Mouse (Mus musculus) midbrain, embryonic 16.5 days (tissue): ENCODE measurements at regions not wholly inside any gene's neighbourhood (a gene's known extent, or its start where the extent isn't known, plus 50 kb on each side); places are given as distances from the start of the nearest gene placed in this dataset.
"Not testable (repeated sequence)": the region's sequence is repeated elsewhere in the genome, so short reads cannot be mapped to it uniquely, and the experiment has no call there.

Source experiments
- ATAC-seq: fragments of 200-750 bp; cut with Nextera tagmentation; 2 replicates; pipeline ENCODE4 v1.8.0; 2017; ENCODE audit warnings: moderate TSS enrichment
- H3K27ac ChIP-seq: fragments of 300-500 bp; sonication (generic); 2 replicates; pipeline ENCODE4 v1.5.1; 2014; ENCODE audit warnings: mild to moderate bottlenecking, low read length, mixed read lengths
- H3K27me3 ChIP-seq: fragments of 300-500 bp; sonication (generic); 2 replicates; pipeline ENCODE4 v1.6.1; 2014; ENCODE audit warnings: low read depth, low read length, mixed read lengths; ENCODE audit not compliant: control insufficient read depth, insufficient read depth
- H3K36me3 ChIP-seq: fragments of 300-500 bp; sonication (generic); 2 replicates; pipeline ENCODE4 v1.6.1; 2014; ENCODE audit warnings: mild to moderate bottlenecking, low read length, moderate library complexity, mixed read lengths; ENCODE audit not compliant: control insufficient read depth, insufficient read depth
- H3K4me1 ChIP-seq: fragments of 300-500 bp; sonication (generic); 2 replicates; pipeline ENCODE4 v1.6.1; 2014; ENCODE audit warnings: mild to moderate bottlenecking, low read length, mixed read lengths; ENCODE audit not compliant: control insufficient read depth, insufficient read depth
- H3K4me2 ChIP-seq: fragments of 300-500 bp; sonication (generic); 2 replicates; pipeline ENCODE4 v1.6.1; 2014; ENCODE audit warnings: mild to moderate bottlenecking, low read length, mixed read lengths
- H3K4me3 ChIP-seq: fragments of 300-500 bp; sonication (generic); 2 replicates; pipeline ENCODE4 v1.5.1; 2014; ENCODE audit warnings: low read depth, mild to moderate bottlenecking, low read length, moderate library complexity, mixed read lengths
- H3K9ac ChIP-seq: fragments of 300-500 bp; sonication (generic); 2 replicates; pipeline ENCODE4 v1.6.1; 2014; ENCODE audit warnings: low read depth, low read length, mixed read lengths
- H3K9me3 ChIP-seq: fragments of 300-500 bp; sonication (generic); replicated peaks from 2 replicates; pipeline ENCODE4 v1.6.1; 2014; ENCODE audit warnings: mild to moderate bottlenecking, low read length, mixed read lengths; ENCODE audit not compliant: control insufficient read depth, poor library complexity, severe bottlenecking
- WGBS: fragments of 180-500 bp; shearing (Covaris S2); extraction: QIAGEN DNeasy Blood & Tissue Kit; methylation state at CpG from one replicate; pipeline ENCODE4 v1.1.7; 2014; 5-methylcytosine and 5-hydroxymethylcytosine counted together

- H3K27me3 ChIP-seq: no peaks in the 10 kb centered on the region
- H3K27ac ChIP-seq: no peak overlapping the region
Measured at GRCm38 (mm10) chr13:70093970-70094369, 291.8 kb downstream of the Med10 start.

GRCm38 (mm10) chr13:70096430-70097301 lies 294.5 kb downstream of the Med10 start:
- Histone ChIP-seq H3K4me2 (no peak overlapping the region), H3K4me1 (peaks cover 8% of the 10 kb centered on the region; the same call in 1 of the 2 replicates), H3K9me3 (no peaks in the 10 kb centered on the region), H3K4me3 (no peak overlapping the region), H3K36me3 (no peaks in the 10 kb centered on the region), H3K27ac (no peak overlapping the region), H3K27me3 (no peaks in the 10 kb centered on the region), H3K9ac (no peak overlapping the region)
- 39% methylated on average over 7 of the region's 7 CpGs for WGBS
- ATAC-seq: peak; percentile 32; the same call in 1 of the 2 replicates

More at GRCm38 (mm10) chr13:70093970-70094369, 291.8 kb downstream of the Med10 start:
- WGBS: 41% methylated on average over 2 of the region's 2 CpGs
- Histone ChIP-seq H3K9ac (no peak overlapping the region), H3K4me1 (peaks cover 8% of the 10 kb centered on the region; the same call in 1 of the 2 replicates), H3K4me2 (no peak overlapping the region), H3K9me3 (no peaks in the 10 kb centered on the region), H3K36me3 (no peaks in the 10 kb centered on the region), H3K4me3 (no peak overlapping the region)
- no peak for ATAC-seq

GRCm38 (mm10) chr13:70100091-70100490 lies 297.9 kb downstream of the Med10 start:
- not testable (repeated sequence) for H3K4me3 ChIP-seq, ATAC-seq, H3K27ac ChIP-seq, H3K9ac ChIP-seq, H3K9me3 ChIP-seq, H3K27me3 ChIP-seq, H3K4me1 ChIP-seq, H3K4me2 ChIP-seq, H3K36me3 ChIP-seq
- WGBS: 89% methylated on average over 1 of the region's 1 CpGs

- H3K27me3 ChIP-seq: no peaks in the 10 kb centered on the region
- no peak overlapping the region for H3K4me2 ChIP-seq
- H3K4me1 ChIP-seq: no peaks in the 10 kb centered on the region
- H3K4me3 ChIP-seq: no peak overlapping the region
- no peaks in the 10 kb centered on the region for H3K36me3 ChIP-seq
- H3K27ac ChIP-seq: no peak overlapping the region
- no peak for ATAC-seq
- no peaks in the 10 kb centered on the region for H3K9me3 ChIP-seq
- no peak overlapping the region for H3K9ac ChIP-seq
- WGBS: 86% methylated on average over 7 of the region's 7 CpGs
Measured at GRCm38 (mm10) chr13:70103021-70103420, 300.8 kb downstream of the Med10 start.

- not testable (repeated sequence) for ATAC-seq, H3K27me3 ChIP-seq, H3K4me2 ChIP-seq, H3K9me3 ChIP-seq, H3K36me3 ChIP-seq, H3K4me3 ChIP-seq, H3K9ac ChIP-seq, H3K27ac ChIP-seq, H3K4me1 ChIP-seq
- WGBS: 95% methylated on average over 10 of the region's 10 CpGs
Measured at GRCm38 (mm10) chr13:70103491-70103890, 301.3 kb downstream of the Med10 start.

- no peaks in the 10 kb centered on the region for H3K4me1 ChIP-seq
- H3K36me3 ChIP-seq: no peaks in the 10 kb centered on the region
- WGBS: 92% methylated on average over 4 of the region's 4 CpGs
- H3K27ac ChIP-seq: no peak overlapping the region
- H3K9ac ChIP-seq: no peak overlapping the region
- H3K9me3 ChIP-seq: no peaks in the 10 kb centered on the region
- H3K4me3 ChIP-seq: no peak overlapping the region
- no peak for ATAC-seq
- no peak overlapping the region for H3K4me2 ChIP-seq
- no peaks in the 10 kb centered on the region for H3K27me3 ChIP-seq
Measured at GRCm38 (mm10) chr13:70103903-70104302, 301.7 kb downstream of the Med10 start.

GRCm38 (mm10) chr13:70115576-70115975 lies 313.4 kb downstream of the Med10 start:
- Histone ChIP-seq H3K9ac (no peak overlapping the region), H3K36me3 (no peaks in the 10 kb centered on the region), H3K27ac (no peak overlapping the region), H3K4me2 (no peak overlapping the region), H3K27me3 (no peaks in the 10 kb centered on the region), H3K9me3 (no peaks in the 10 kb centered on the region), H3K4me3 (no peak overlapping the region), H3K4me1 (no peaks in the 10 kb centered on the region)
- 0 out of 2 replicates have a peak, but pooled peaks have one; percentile 36 for ATAC-seq
- 75% methylated on average over 9 of the region's 9 CpGs for WGBS

GRCm38 (mm10) chr13:70124860-70125545 lies 322.8 kb downstream of the Med10 start:
- no peak overlapping the region for H3K4me2 ChIP-seq
- H3K27me3 ChIP-seq: no peaks in the 10 kb centered on the region
- ATAC-seq: no peak
- no peak overlapping the region for H3K27ac ChIP-seq
- no peak overlapping the region for H3K4me3 ChIP-seq
- H3K9ac ChIP-seq: no peak overlapping the region
- WGBS: 24% methylated on average over 9 of the region's 9 CpGs
- H3K9me3 ChIP-seq: no peaks in the 10 kb centered on the region
- H3K4me1 ChIP-seq: peaks cover 3% of the 10 kb centered on the region; the same call in 1 of the 2 replicates
- no peaks in the 10 kb centered on the region for H3K36me3 ChIP-seq

GRCm38 (mm10) chr13:70127310-70127709 lies 325.1 kb downstream of the Med10 start:
- ATAC-seq: no peak
- WGBS: 78% methylated on average over 4 of the region's 4 CpGs

More at GRCm38 (mm10) chr13:70127310-70127709, 325.1 kb downstream of the Med10 start:
- Histone ChIP-seq H3K27me3 (no peaks in the 10 kb centered on the region), H3K4me2 (no peak overlapping the region), H3K9me3 (no peaks in the 10 kb centered on the region), H3K4me1 (no peaks in the 10 kb centered on the region), H3K27ac (no peak overlapping the region), H3K36me3 (no peaks in the 10 kb centered on the region), H3K4me3 (no peak overlapping the region), H3K9ac (no peak overlapping the region)
